Mouse (Mus musculus): ENCODE measurements around the gene Rims1.
A peak's percentile ranks its signal among the peaks of the same experiment; 100 is the strongest.

Rims1 gene

GRCm38 (mm10) chr1:22695046-22695445, 110.7 kb downstream of the Rims1 start:
- no peak for DNase-seq (ENCODE audit: low spot score)

GRCm38 (mm10) chr1:22694514-22694913, 111.3 kb downstream of the Rims1 start:
- DNase-seq (ENCODE audit: low spot score): no peak

GRCm38 (mm10) chr1:22683455-22683854, 122.3 kb downstream of the Rims1 start:
- no peak for DNase-seq (ENCODE audit: low spot score)

GRCm38 (mm10) chr1:22664196-22664595, 141.6 kb downstream of the Rims1 start:
- no peak for DNase-seq (ENCODE audit: low spot score)

GRCm38 (mm10) chr1:22661825-22662224, 144.0 kb downstream of the Rims1 start:
- no peak for DNase-seq (ENCODE audit: low spot score)

GRCm38 (mm10) chr1:22655983-22656382, 149.8 kb downstream of the Rims1 start:
- no peak for DNase-seq (ENCODE audit: low spot score)

- DNase-seq (ENCODE audit: low spot score): no peak
These were observed 150.9 kb downstream of the Rims1 start for GRCm38 (mm10) chr1:22654903-22655302.

GRCm38 (mm10) chr1:22650588-22650987, 155.2 kb downstream of the Rims1 start:
- no peak for DNase-seq (ENCODE audit: low spot score)

- no peak for DNase-seq (ENCODE audit: low spot score)
These were observed 156.4 kb downstream of the Rims1 start for GRCm38 (mm10) chr1:22649432-22649831.

- DNase-seq (ENCODE audit: low spot score): no peak
These were observed 160.5 kb downstream of the Rims1 start for GRCm38 (mm10) chr1:22645257-22645656.

GRCm38 (mm10) chr1:22640568-22640967, 165.2 kb downstream of the Rims1 start:
- DNase-seq (ENCODE audit: low spot score): no peak

- DNase-seq (ENCODE audit: low spot score): no peak
These were observed 166.1 kb downstream of the Rims1 start for GRCm38 (mm10) chr1:22639702-22640101.

GRCm38 (mm10) chr1:22633871-22634270, 171.9 kb downstream of the Rims1 start:
- no peak for DNase-seq (ENCODE audit: low spot score)

- DNase-seq (ENCODE audit: low spot score): no peak
These were observed 173.2 kb downstream of the Rims1 start for GRCm38 (mm10) chr1:22632551-22632950.

- no peak for DNase-seq (ENCODE audit: low spot score)
These were observed 173.8 kb downstream of the Rims1 start for GRCm38 (mm10) chr1:22631991-22632390.

GRCm38 (mm10) chr1:22629011-22629410, 176.8 kb downstream of the Rims1 start:
- no peak for DNase-seq (ENCODE audit: low spot score)

GRCm38 (mm10) chr1:22627013-22627412, 178.8 kb downstream of the Rims1 start:
- no peak for DNase-seq (ENCODE audit: low spot score)

- no peak for DNase-seq (ENCODE audit: low spot score)
These were observed 179.5 kb downstream of the Rims1 start for GRCm38 (mm10) chr1:22626295-22626694.

- DNase-seq (ENCODE audit: low spot score): no peak
These were observed 185.0 kb downstream of the Rims1 start for GRCm38 (mm10) chr1:22620827-22621226.

GRCm38 (mm10) chr1:22615601-22616000, 190.2 kb downstream of the Rims1 start:
- DNase-seq (ENCODE audit: low spot score): no peak

GRCm38 (mm10) chr1:22613609-22614008, 192.2 kb downstream of the Rims1 start:
- no peak for DNase-seq (ENCODE audit: low spot score)

GRCm38 (mm10) chr1:22604329-22605044, 201.3 kb downstream of the Rims1 start:
- peak; percentile 57 for DNase-seq (ENCODE audit: low spot score)

- no peak for DNase-seq (ENCODE audit: low spot score)
These were observed 209.6 kb downstream of the Rims1 start for GRCm38 (mm10) chr1:22596197-22596596.

- no peak for DNase-seq (ENCODE audit: low spot score)
These were observed 211.0 kb downstream of the Rims1 start for GRCm38 (mm10) chr1:22594841-22595240.
